Mouse (Mus musculus) stomach, embryonic 15.5 days (tissue): Measurements from ENCODE around the gene Sergef. TPM values are rescaled to one million over a fixed set of nuclear protein-coding genes. Genes with fewer than 3 reads are reported as not detected.

Experiments
- ATAC-seq: fragments of 200-750 bp; cut with Nextera tagmentation; 2 replicates; pipeline ENCODE4 v1.8.0; 2017; ENCODE audit warnings: low read depth, moderate number of reproducible peaks, moderate TSS enrichment; ENCODE audit not compliant: insufficient read depth, low FRiP score
- H3K27ac ChIP-seq: fragments of 300-500 bp; sonication (generic); 2 replicates; pipeline ENCODE4 v1.5.1; 2015; ENCODE audit warnings: mild to moderate bottlenecking, inconsistent platforms
- H3K27me3 ChIP-seq: fragments of 300-500 bp; sonication (generic); replicated peaks from 2 replicates; pipeline ENCODE4 v1.6.1; 2015; ENCODE audit warnings: inconsistent platforms
- H3K36me3 ChIP-seq: fragments of 300-500 bp; sonication (generic); 2 replicates; pipeline ENCODE4 v1.6.1; 2015; ENCODE audit warnings: inconsistent platforms
- H3K4me1 ChIP-seq: fragments of 300-500 bp; sonication (generic); 2 replicates; pipeline ENCODE4 v1.6.1; 2015; ENCODE audit warnings: inconsistent platforms
- H3K4me2 ChIP-seq: fragments of 300-500 bp; sonication (generic); 2 replicates; pipeline ENCODE4 v1.6.1; 2015; ENCODE audit warnings: mild to moderate bottlenecking, inconsistent platforms
- H3K4me3 ChIP-seq: fragments of 300-500 bp; sonication (generic); replicated peaks from 2 replicates; pipeline ENCODE4 v1.5.1; 2015; ENCODE audit warnings: inconsistent platforms
- H3K9ac ChIP-seq: fragments of 300-500 bp; sonication (generic); 2 replicates; pipeline ENCODE4 v1.6.1; 2015; ENCODE audit warnings: inconsistent platforms
- H3K9me3 ChIP-seq: fragments of 300-500 bp; sonication (generic); 2 replicates; pipeline ENCODE4 v1.6.1; 2016; ENCODE audit warnings: inconsistent platforms
- WGBS: fragments of 180-500 bp; shearing (Covaris S2); methylation state at CpG from one replicate; pipeline ENCODE4 v1.1.7; 2015; 5-methylcytosine and 5-hydroxymethylcytosine counted together
- polyA plus RNA-seq: library from polyadenylated mRNA; unstranded; fragments of >200 nt; fragmentation: Nextera tagmentation; extraction: Ambion mirVana; gene quantifications from 2 replicates; pipeline ENCODE4 v1.2.1, GENCODE M21; 2015

Gene Sergef
- polyA plus RNA-seq, 1 experiment from 2014 or later: 17.2 TPM

DNA sequence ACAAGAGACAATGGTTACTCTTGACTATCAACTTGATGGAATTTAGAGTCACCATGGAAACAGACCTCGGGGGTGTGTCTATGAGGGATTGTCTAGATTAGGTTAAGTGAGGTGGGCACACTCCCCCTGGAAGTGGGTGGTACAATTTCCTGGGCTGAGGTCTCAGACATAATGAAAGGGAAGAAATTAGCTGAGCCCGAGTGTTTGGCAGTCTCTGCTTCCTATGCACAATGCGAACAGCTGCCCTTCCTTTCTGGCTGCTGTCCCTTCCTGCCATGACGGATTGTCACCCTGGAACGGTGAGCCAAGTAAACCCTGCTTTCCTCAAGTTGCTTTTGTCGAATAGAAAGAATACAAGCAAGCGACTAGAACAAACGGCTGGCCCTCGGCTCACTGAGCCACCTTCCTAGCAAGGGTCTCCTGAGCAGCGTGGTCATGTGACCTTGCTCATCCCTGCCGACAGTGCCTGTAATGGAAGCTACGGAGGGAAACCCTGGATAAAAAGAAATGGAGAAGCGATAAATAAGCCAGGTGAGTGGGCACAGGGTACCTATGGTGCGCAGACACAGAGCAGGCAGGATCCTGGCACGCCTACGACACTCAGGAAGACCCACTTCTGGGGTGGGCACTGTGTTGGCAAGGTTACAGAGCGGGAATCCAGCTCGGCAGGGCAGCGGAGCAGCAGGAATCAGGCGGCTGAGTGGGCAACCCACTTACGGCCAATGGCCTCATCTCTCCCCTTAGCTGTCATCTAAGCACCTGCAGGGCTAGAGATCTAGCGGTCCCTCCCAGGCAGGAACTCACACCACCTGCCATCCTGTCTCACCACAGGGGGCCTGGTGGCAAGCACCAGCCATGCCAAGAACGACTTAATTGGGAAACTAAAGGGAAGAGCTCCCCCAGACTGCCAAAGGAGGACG lies 130.0 kb downstream of the Sergef start:
- Histone ChIP-seq H3K9me3 (no peaks in the 10 kb centered on the region), H3K4me3 (no peak overlapping the region), H3K4me2 (no peak overlapping the region), H3K27ac (no peak overlapping the region), H3K27me3 (no peaks in the 10 kb centered on the region), H3K4me1 (no peaks in the 10 kb centered on the region), H3K36me3 (no peaks in the 10 kb centered on the region), H3K9ac (no peak overlapping the region)
- ATAC-seq: no peak
- WGBS: 52% methylated on average over 24 of the region's 24 CpGs

DNA sequence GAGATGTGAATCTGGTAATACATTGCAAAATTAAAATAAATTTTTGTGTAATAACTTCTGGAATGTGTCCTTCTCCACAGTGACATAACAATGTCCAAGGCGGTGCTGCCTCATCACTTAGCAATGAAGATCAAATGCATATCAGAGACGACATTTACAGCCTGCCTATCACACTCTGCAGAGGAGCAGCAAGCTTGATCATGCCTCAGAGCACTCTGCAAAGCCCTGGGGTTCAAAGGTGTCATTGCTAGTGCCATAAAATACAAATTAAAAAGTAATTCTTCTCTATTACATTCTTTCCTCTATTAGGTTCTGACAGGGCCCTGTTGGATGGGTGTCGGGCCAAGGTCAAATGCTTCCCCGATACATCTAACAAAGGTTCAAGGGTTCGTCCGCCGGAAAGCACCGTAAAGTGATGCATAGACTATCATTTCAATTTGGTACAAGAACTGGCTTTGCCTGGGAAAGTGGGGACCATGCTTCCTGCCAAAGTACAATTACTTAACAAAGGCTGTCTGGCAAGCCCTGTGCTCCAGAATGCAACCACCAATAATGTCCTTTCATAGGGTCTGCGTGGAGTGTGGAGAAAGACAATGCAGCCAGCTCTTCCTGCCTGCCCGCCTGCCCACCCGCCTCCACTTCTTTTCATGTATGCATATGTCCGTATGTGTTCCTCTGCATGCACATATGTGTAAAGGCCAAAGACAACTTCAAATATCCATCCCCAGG lies 130.9 kb downstream of the Sergef start:
- WGBS: 56% methylated on average over 12 of the region's 12 CpGs
- no peaks in the 10 kb centered on the region for H3K36me3 ChIP-seq
- ATAC-seq: no peak
- H3K27me3 ChIP-seq: no peaks in the 10 kb centered on the region
- H3K27ac ChIP-seq: no peak overlapping the region
- H3K4me1 ChIP-seq: no peaks in the 10 kb centered on the region
- no peak overlapping the region for H3K9ac ChIP-seq
- H3K4me2 ChIP-seq: no peak overlapping the region
- H3K9me3 ChIP-seq: no peaks in the 10 kb centered on the region
- H3K4me3 ChIP-seq: no peak overlapping the region

DNA sequence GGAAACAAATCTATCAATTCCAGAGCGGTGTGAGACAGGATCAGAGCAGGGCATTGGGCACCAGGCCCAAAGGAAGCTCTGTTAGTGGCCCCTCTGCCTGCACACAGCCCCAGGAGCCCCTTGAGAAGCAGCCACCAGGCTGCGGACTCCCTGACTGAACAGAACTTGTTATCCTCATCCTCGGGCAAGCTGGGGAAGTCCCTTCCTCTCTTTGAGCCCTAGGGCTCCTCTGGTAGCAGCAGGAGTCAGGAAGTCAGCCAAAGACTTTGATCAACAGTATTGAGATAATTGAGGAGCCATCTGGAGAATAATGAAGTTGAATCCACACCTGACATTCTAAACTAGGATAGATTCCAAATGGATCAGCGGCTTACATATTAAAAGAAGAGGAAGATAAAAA lies 135.4 kb downstream of the Sergef start:
- H3K4me2 ChIP-seq: no peak overlapping the region
- H3K9ac ChIP-seq: no peak overlapping the region
- no peak for ATAC-seq
- no peaks in the 10 kb centered on the region for H3K9me3 ChIP-seq
- H3K4me3 ChIP-seq: no peak overlapping the region
- no peaks in the 10 kb centered on the region for H3K4me1 ChIP-seq
- H3K27me3 ChIP-seq: no peaks in the 10 kb centered on the region
- WGBS: 56% methylated on average over 4 of the region's 4 CpGs
- no peaks in the 10 kb centered on the region for H3K36me3 ChIP-seq
- no peak overlapping the region for H3K27ac ChIP-seq

DNA sequence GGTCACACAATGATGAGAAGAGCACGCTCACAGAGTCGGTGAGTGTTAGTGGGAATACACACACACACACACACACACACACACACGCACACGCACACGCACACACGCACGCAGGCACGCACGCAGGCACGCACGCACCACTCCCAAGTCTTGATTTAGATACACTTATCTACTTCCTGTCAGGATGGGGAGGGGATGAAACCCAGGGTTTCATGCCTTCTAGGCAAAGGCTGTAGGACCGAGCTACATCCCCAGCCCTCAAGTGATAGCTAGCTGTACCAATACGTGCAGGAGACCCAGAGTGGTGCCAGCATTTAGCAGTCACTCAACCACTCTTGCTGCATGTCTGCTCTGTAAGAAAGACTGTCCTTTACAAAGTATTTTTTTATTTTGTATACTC lies 137.0 kb downstream of the Sergef start:
- no peak overlapping the region for H3K9ac ChIP-seq
- no peak overlapping the region for H3K27ac ChIP-seq
- ATAC-seq: no peak
- H3K36me3 ChIP-seq: no peaks in the 10 kb centered on the region
- no peaks in the 10 kb centered on the region for H3K27me3 ChIP-seq
- H3K9me3 ChIP-seq: no peaks in the 10 kb centered on the region
- 70% methylated on average over 13 of the region's 13 CpGs for WGBS
- no peak overlapping the region for H3K4me3 ChIP-seq
- no peak overlapping the region for H3K4me2 ChIP-seq
- H3K4me1 ChIP-seq: no peaks in the 10 kb centered on the region

DNA sequence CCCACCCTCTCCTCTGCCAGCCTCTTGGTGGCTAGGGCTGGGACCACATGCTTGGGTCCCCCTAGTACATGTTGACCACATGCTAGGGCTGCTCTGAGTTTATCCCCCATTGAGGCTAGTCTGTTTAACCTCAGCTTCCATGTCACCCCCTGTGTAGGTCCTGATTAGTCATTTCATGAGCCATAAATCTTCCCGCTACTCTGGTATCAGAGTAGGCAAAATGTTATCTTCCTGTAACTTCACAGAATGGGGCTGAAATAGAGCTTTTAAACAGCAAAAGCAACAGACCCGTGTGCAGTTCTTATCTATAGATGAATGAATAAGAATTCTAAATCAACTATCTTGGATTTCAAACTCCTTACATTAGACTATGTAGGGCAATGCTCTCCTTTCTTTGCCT lies 138.1 kb downstream of the Sergef start:
- Histone ChIP-seq H3K9ac (no peak overlapping the region), H3K36me3 (no peaks in the 10 kb centered on the region), H3K27ac (no peak overlapping the region), H3K27me3 (no peaks in the 10 kb centered on the region), H3K4me1 (no peaks in the 10 kb centered on the region), H3K9me3 (no peaks in the 10 kb centered on the region), H3K4me2 (no peak overlapping the region), H3K4me3 (no peak overlapping the region)
- 60% methylated on average over 2 of the region's 2 CpGs for WGBS
- ATAC-seq: no peak

DNA sequence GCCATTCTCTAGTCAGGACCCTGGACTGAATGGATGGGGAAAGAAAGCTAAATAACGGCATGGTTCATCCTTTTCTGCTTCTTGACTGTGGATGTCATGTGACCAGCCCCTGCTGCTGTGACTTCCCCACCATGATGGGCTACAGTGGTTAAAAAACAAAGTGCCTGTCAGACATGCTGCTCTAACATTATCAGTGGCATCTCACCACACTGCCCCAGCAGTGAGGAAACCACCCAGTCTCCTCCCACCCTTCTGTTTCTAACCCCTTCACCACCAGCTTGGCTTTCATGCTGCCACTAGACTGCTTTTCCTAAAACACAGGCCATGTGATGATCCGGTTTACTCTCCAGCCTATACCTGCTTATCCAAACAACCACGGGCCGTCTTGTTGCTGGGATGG lies 140.0 kb downstream of the Sergef start:
- no peak overlapping the region for H3K9ac ChIP-seq
- ATAC-seq: no peak
- 92% methylated on average over 4 of the region's 4 CpGs for WGBS
- H3K36me3 ChIP-seq: no peaks in the 10 kb centered on the region
- no peaks in the 10 kb centered on the region for H3K27me3 ChIP-seq
- no peak overlapping the region for H3K27ac ChIP-seq
- no peaks in the 10 kb centered on the region for H3K4me1 ChIP-seq
- H3K4me2 ChIP-seq: no peak overlapping the region
- no peak overlapping the region for H3K4me3 ChIP-seq
- H3K9me3 ChIP-seq: no peaks in the 10 kb centered on the region

GRCm38 (mm10) chr7:46492134-46492678 lies 147.4 kb downstream of the Sergef start:
- H3K36me3 ChIP-seq: no peaks in the 10 kb centered on the region
- H3K4me2 ChIP-seq: no peak overlapping the region
- no peaks in the 10 kb centered on the region for H3K9me3 ChIP-seq
- no peak for ATAC-seq
- no peaks in the 10 kb centered on the region for H3K27me3 ChIP-seq
- no peaks in the 10 kb centered on the region for H3K4me1 ChIP-seq
- no peak overlapping the region for H3K4me3 ChIP-seq
- no peak overlapping the region for H3K27ac ChIP-seq
- H3K9ac ChIP-seq: no peak overlapping the region
- WGBS: 56% methylated on average over 14 of the region's 14 CpGs

DNA sequence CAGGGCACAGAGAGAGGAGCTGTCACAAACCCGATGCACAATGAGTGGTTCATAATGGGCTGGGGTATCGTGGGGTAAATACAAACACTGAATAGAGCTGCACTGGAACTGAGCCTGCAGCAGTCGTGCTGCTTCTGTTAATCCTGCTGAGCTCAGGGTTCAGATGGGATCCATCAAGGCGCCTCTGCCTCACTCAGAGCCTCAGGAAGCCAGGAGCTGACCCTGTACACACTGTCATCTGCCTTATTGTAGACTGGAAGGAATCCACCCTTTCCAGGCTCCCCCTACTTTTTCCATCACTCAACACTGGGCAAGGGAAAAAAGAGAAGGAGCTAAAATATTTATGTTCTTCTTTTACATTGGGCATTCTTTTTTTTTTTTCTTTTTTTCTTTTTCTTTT lies 152.3 kb downstream of the Sergef start:
- Histone ChIP-seq H3K9ac (no peak overlapping the region), H3K4me2 (no peak overlapping the region), H3K4me1 (0 out of 2 replicates have a peak, but pooled peaks cover 6% of the 10 kb centered on the region), H3K4me3 (no peak overlapping the region), H3K9me3 (no peaks in the 10 kb centered on the region), H3K27me3 (no peaks in the 10 kb centered on the region), H3K27ac (no peak overlapping the region), H3K36me3 (no peaks in the 10 kb centered on the region)
- ATAC-seq: no peak; the same call in 1 of the 2 replicates
- WGBS: 43% methylated on average over 4 of the region's 4 CpGs

- WGBS: 80% methylated on average over 5 of the region's 5 CpGs
- H3K27ac ChIP-seq: no peak overlapping the region
Observed at GRCm38 (mm10) chr7:46486761-46487160, 152.8 kb downstream of the Sergef start.

DNA sequence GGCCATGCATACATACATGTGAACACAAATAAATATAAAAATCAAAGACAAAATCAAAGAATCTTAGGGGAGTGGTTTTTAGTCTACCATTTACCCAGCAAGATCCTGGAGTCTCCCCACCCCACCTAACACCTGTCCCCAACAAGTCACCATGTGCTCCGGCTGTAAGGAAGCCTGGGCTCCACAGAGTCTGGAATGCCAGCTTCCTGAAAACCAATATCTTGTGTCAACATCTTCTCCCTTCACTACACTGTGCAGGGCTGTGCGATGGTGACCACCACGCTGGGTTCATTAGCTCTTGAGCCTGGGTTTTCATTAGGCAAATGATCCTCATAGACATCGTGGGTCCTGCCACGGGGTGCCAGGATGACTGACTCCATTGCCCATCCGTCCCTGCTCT lies 155.4 kb downstream of the Sergef start:
- no peak overlapping the region for H3K4me2 ChIP-seq
- WGBS: 73% methylated on average over 6 of the region's 6 CpGs
- H3K9me3 ChIP-seq: no peaks in the 10 kb centered on the region
- H3K27me3 ChIP-seq: no peaks in the 10 kb centered on the region
- no peak overlapping the region for H3K9ac ChIP-seq
- no peak overlapping the region for H3K27ac ChIP-seq
- H3K36me3 ChIP-seq: no peaks in the 10 kb centered on the region
- ATAC-seq: no peak
- H3K4me3 ChIP-seq: no peak overlapping the region
- H3K4me1 ChIP-seq: 0 out of 2 replicates have a peak, but pooled peaks cover 8% of the 10 kb centered on the region

More at GRCm38 (mm10) chr7:46486761-46487160, 152.8 kb downstream of the Sergef start:
- Histone ChIP-seq H3K27me3 (no peaks in the 10 kb centered on the region), H3K4me2 (no peak overlapping the region), H3K36me3 (no peaks in the 10 kb centered on the region), H3K9ac (no peak overlapping the region), H3K4me3 (no peak overlapping the region), H3K9me3 (no peaks in the 10 kb centered on the region), H3K4me1 (0 out of 2 replicates have a peak, but pooled peaks cover 8% of the 10 kb centered on the region)
- no peak for ATAC-seq

- Histone ChIP-seq H3K4me2 (no peak overlapping the region), H3K4me3 (no peak overlapping the region), H3K36me3 (no peaks in the 10 kb centered on the region), H3K9ac (no peak overlapping the region), H3K4me1 (0 out of 2 replicates have a peak, but pooled peaks cover 8% of the 10 kb centered on the region), H3K27ac (no peak overlapping the region), H3K9me3 (no peaks in the 10 kb centered on the region), H3K27me3 (no peaks in the 10 kb centered on the region)
- 61% methylated on average over 10 of the region's 10 CpGs for WGBS
- ATAC-seq: no peak
Observed at GRCm38 (mm10) chr7:46483050-46483449, 156.6 kb downstream of the Sergef start.

DNA sequence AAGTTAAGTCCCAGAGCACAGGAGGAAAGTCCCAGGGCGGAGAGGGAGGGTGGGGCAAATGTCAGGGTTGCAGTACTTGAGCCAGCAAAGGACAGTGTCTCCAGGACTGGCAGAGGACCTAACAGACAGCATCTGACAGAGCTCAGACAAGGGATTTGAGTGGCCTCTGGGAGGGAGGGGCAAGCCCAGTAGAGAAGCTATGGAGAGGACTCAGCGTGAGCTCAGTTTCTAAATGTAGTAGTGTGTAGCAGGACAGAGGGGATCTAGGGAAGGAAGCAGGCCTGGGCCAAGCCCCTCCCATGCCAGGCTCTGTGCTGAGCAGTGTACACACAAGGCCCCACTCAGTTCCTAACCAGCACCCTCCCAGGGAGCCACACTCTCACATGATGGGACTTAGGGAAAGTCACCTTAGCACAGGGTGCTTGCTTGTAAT lies 157.5 kb downstream of the Sergef start:
- H3K4me1 ChIP-seq: 0 out of 2 replicates have a peak, but pooled peaks cover 8% of the 10 kb centered on the region
- no peak overlapping the region for H3K4me2 ChIP-seq
- WGBS: 53% methylated on average over 2 of the region's 2 CpGs
- H3K36me3 ChIP-seq: no peaks in the 10 kb centered on the region
- no peak overlapping the region for H3K27ac ChIP-seq
- no peak overlapping the region for H3K4me3 ChIP-seq
- no peaks in the 10 kb centered on the region for H3K27me3 ChIP-seq
- H3K9ac ChIP-seq: no peak overlapping the region
- ATAC-seq: peak; percentile 56; the same call in 1 of the 2 replicates
- no peaks in the 10 kb centered on the region for H3K9me3 ChIP-seq
